Mouse (Mus musculus) lung, adult 2 months (tissue): ENCODE data around the gene Mamstr. TPM values are rescaled to one million over a fixed set of nuclear protein-coding genes. Genes with fewer than 3 reads are reported as not detected.

Experiments
- DNase-seq: peaks from one replicate; pipeline ENCODE4 v3.0.0; 2022
- H3K4me1 ChIP-seq: fragments of 200-500 bp; 2 replicates; pipeline ENCODE4 v1.6.1; 2011; ENCODE audit warnings: low read length; ENCODE audit not compliant: control insufficient read depth, insufficient read depth
- H3K4me3 ChIP-seq: fragments of 200-500 bp; replicated peaks from 2 replicates; pipeline ENCODE3; 2011; ENCODE audit warnings: low read depth, mild to moderate bottlenecking, control low read depth, low read length; ENCODE audit errors: extremely low read depth
- CTCF ChIP-seq: fragments of 200-500 bp; IDR thresholded peaks from 2 replicates; pipeline ENCODE4 v1.5.1; 2011; ENCODE audit warnings: mild to moderate bottlenecking, low read length, control low read depth; ENCODE audit not compliant: insufficient read depth
- POLR2A ChIP-seq: fragments of 200-500 bp; IDR thresholded peaks from 2 replicates; pipeline ENCODE4 v1.6.1; 2011; ENCODE audit warnings: low read depth, mild to moderate bottlenecking, control low read depth, low read length, borderline replicate concordance; ENCODE audit errors: extremely low read depth
- WGBS: fragments of 180-500 bp; shearing (Covaris S2); methylation state at CpG from one replicate; pipeline ENCODE4 v1.1.7; 2018; 5-methylcytosine and 5-hydroxymethylcytosine counted together
- polyA plus RNA-seq: library from polyadenylated mRNA; depleted of rRNA; stranded (reverse); fragments of >200 nt; gene quantifications from 2 replicates; pipeline ENCODE4 v1.2.3, GENCODE M21; 2012

Mamstr gene
- polyA plus RNA-seq, 1 experiment = 13.2 TPM

DNA sequence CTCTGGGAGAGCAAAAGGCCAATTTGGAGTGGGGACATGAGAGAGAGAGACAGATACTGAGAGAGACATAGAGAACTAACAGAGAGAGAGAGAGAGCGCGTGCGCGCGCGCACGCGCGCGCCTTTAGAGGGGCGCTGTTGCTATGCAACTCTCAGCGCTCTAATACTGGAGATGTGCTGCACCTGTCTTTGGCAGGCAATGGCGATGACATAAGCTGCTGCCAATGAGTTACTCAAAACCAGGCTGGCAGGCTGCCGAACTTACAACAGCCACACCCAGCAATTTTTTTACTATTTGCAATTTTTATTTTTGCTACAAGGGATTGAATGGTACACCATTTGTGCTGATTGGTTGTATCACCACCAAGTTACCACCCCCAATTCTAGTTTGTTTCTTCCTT is 28.0 kb downstream of the Mamstr start:
- Histone ChIP-seq H3K4me1 (no peaks in the 10 kb centered on the region), H3K4me3 (no peak overlapping the region)
- 68% methylated on average over 14 of the region's 14 CpGs for WGBS
- TF ChIP-seq CTCF (no peak), POLR2A (no peak)
- no peak for DNase-seq

DNA sequence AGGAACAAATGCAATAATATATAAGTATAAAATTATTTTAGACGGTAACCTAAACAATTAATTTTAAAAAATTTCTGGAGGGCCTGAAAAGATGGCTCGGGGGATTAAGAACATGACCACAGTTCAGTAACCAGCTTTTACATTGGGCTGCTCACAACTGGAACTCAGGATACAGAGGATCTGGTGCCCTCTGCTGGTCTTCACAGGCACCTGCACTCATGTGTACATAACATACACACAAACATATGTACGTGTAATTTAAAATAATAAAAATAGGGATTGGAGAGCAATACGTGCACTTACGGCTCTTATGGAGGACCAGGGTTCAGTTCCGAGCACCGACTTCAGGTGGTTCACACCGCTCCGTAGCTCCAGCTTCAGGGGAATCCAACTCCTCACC is 29.1 kb downstream of the Mamstr start:
- DNase-seq = no peak
- 95% methylated on average over 9 of the region's 9 CpGs for WGBS
- Histone ChIP-seq H3K4me3 (no peak overlapping the region), H3K4me1 (no peaks in the 10 kb centered on the region)
- TF ChIP-seq POLR2A = no peak
- TF ChIP-seq CTCF = peak; percentile 12; the same call in 1 of the 2 replicates

DNA sequence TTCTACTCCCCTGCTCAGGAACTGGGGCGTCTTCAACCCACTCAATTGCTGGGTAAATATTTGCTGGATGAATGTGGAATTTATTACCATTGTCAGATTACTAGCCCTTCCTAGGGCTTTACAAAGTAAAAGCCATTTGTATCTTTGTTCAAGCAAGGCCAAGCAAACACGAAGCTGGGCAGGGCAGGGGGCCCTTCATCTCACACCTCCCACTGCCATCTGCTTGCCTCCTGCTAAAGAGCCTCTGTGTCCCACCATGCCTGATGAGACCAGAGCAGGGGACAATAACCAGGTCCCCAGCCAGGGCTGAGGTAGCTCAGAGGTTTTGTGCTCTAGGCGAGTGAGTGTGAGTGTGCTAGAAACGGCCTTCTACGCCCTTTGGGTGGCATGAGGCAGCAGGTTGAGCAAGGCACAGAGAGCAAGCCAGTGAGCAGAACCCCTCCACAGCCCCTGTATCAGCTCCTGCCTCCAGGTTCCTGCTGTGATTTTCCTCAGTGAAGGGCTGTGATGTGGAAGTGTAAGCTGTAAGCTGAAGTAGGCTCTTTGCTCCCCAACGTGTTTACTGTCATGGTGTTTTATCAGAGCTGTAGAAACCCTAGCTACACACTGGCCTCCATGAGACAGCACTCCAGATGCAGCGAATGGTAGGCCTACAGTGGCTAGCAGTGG is 38.0 kb downstream of the Mamstr start:
- DNase-seq = no peak
- no peak for TF ChIP-seq CTCF
- WGBS = 66% methylated on average over 7 of the region's 7 CpGs
- Histone ChIP-seq H3K4me1 (peaks cover 24% of the 10 kb centered on the region), H3K4me3 (no peak overlapping the region)

DNA sequence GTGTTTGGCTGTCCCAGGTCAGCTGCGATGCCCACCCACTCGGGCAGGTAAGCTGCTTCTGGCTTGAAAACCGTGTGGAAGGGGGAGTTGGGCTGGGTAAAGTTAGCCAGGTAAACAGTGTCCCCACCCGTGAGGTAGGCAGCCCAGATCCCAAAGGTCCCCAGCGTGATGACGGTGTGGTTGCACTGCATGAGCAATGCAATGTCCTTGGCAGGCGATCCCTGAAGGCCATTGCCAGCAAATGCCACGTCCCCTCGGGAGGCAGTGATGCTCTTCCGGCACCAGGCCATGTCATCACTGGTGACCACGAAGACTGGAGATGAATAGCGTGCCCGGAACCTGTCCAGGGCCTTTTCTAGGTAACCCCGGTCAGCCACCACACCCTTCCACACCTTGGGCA is 38.7 kb downstream of the Mamstr start:
- 94% methylated on average over 14 of the region's 14 CpGs for WGBS
- no peak for DNase-seq
- Histone ChIP-seq H3K4me3 (no peak overlapping the region), H3K4me1 (peaks cover 24% of the 10 kb centered on the region)
- no peak for TF ChIP-seq POLR2A
- TF ChIP-seq CTCF = no peak

DNA sequence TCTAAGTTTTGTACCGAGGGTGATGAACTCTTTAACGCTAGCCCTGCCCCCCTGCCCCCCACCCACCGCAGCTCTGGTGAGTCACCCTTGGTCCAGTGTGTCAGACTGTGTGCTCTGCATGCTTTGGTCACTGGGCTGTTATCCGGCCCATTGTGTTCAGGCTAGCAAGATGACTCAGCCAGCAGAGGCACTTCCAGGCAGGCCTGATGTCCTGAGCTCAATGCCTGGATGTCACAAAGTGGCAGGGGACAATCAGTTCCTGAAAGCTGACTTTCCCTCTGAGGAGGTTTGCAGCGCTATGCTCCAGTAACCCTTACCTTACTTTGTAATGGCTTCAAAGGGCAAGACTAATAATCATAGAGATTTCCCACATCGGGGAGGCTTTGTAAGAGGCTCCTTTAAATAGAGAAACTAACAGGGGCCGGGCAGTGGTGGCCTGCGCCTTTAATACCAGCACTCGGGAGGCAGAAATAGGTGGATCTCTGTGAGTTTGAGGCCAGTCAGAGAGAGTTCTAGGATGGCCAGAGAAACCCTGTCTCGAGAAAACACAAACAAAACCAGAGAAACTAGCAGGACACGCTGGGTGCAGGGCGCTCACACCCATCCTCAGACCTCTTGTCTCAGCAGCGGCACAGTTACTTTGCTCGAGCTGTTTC is 40.3 kb downstream of the Mamstr start:
- Histone ChIP-seq H3K4me1 (peaks cover 24% of the 10 kb centered on the region), H3K4me3 (no peak overlapping the region)
- DNase-seq = no peak
- 54% methylated on average over 14 of the region's 14 CpGs for WGBS
- TF ChIP-seq POLR2A (no peak), CTCF (no peak)

DNA sequence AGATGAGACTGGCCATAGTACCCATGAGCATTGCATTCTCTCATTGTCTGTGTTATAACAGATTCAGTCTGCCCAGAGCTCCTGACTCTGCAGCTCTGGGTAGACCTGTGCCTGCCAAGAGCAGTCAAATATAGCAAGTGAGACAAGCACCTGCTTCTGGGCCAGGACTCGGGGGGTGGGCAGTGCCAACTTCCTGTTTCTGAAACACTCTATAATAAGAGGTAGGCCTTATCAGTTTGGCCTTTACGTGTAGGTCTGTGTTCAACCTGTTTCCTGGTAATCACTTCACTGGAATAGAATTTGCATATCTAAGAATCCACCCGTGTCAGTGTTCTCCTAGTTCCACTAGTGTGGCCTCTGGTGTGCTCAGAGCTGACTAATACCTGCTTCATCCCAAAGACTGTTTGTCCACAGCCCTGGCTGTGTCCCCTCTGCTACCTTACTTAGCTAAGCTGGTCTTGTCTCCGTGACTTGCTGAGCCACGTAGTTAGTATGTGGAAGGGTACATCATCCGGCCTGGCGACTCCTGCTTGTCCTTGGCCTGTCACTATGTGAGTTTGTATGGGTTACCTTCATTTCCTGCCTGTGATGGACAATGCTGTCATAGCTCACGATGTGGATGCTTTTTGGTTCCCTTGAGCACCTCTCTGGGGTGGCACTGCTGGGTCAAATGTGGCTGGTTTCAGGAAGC is 41.4 kb downstream of the Mamstr start:
- 41% methylated on average over 8 of the region's 8 CpGs for WGBS
- Histone ChIP-seq H3K4me3 (no peak overlapping the region), H3K4me1 (peaks cover 26% of the 10 kb centered on the region)
- no peak for DNase-seq
- TF ChIP-seq CTCF (no peak), POLR2A (no peak)

DNA sequence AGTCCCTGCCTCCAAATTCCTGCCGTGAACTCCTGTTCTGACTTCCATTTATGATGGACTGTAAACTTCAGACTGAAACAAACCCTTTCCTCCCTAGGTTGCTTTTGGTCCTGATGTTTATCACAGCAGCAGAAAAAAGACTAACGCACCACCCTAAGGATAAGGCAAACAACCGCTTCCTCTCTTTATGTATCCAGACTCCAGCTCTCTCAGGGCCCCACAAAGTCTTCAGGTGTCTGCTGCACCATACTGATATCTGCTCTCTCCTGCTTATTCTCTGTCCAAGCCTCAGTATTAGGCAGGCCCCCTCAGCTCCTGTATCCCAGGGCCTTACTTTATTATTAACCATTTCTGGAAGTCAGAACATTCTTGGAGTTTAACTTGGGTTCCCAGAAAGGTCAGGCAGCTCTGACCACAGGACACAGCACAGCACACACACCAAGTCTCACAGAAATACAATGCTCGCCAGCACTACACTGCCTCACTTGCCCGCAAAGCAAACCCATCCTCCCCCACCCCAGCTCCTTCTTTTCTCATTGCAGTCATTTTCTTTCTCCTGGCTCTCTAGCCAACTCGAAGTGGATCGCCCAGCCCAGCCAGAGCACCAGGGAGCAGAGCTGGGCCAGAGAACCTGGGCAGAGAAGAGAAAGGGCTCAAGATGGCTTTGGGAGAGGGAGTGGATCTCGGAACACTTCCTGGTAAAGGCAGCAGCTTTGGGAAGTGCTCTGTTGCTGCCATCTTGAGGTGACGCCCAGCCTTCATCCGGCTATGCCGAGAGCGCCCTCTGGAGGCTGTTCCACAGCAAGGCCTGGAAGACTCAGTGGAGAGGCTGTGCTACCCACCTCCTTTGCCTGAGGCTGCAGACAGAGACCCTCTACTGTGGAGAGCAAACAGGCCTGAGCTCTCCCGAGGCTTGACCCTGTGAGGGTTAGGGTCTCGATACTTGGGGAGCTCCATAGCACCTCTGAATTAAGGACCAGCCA is 42.7 kb downstream of the Mamstr start:
- peak; percentile 81 for DNase-seq
- 24% methylated on average over 14 of the region's 14 CpGs for WGBS
- TF ChIP-seq CTCF (peak; percentile 99), POLR2A (peak; percentile 59; the same call in 1 of the 2 replicates)

DNA sequence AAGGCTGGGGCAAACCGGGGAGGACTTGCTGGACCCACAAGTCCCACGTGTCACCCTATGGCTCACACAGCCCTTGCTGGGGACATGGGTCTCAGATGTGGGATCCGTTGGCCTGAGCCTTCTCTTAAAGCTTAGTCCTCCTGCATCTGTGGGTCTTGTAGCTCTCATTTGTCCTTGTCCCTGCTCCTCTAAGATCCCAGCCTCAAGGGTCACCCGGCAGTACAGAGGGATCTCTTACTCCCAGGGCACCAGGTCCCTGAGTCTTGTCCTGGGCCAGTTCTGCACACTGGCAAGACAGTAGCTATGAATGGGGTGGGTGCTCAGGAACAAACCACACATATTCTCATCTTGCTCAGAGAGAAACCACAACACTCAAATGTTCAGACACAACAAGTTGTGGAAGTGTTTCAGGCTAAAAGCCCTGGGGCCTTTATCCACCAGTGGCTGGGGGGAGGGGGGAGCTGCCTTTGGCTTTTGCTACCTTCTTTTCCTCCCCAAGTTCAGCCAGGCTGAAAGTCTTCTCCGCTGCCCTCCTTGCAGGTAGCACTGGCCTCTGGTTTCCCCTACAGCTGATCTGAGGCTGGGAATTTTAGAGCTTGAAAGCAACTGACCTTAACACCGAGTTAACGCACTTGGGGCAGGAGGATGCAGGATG is 43.7 kb downstream of the Mamstr start, which contains the start of gene Ntn5:
Gene Ntn5, plus strand, starts transcription at position 627 of the 655 bp plus-strand sequence.
- no peak within 1 kb of the TSS for H3K4me3 ChIP-seq
- DNase-seq = no peak
- TF ChIP-seq POLR2A (no peak), CTCF (no peak)

More for the DNA sequence above, 42.7 kb downstream of the Mamstr start:
- Histone ChIP-seq H3K4me1 (peaks cover 28% of the 10 kb centered on the region), H3K4me3 (peak overlapping the region; percentile 24)

More for the DNA sequence above, 43.7 kb downstream of the Mamstr start, which contains the start of gene Ntn5:
- H3K4me1 ChIP-seq = peaks cover 28% of the 10 kb centered on the region
- WGBS = 77% methylated on average over 7 of the region's 7 CpGs
